Mouse (Mus musculus): Measurements from ENCODE around the gene Nudt16.
"Not testable (repeated sequence)": the region's sequence is repeated elsewhere in the genome, so short reads cannot be mapped to it uniquely, and the experiment has no call there.

Gene Nudt16
- long read RNA-seq, experiment 1, transcript Nudt16-201 (3 exons, 1,631 nt), result major isoform, 30 of 42 reads
- long read RNA-seq, experiment 1, partial matches to known transcripts, result 6 of 42 reads
- long read RNA-seq, experiment 1, other reads (novel, unspliced or antisense), result 0 of 42 reads
- long read RNA-seq, experiment 2, transcript Nudt16-204 (1 exons, 2,147 nt), result minor isoform, 12 of 56 reads
- long read RNA-seq, experiment 2, transcript Nudt16-201 (3 exons, 1,631 nt), result major isoform, 35 of 56 reads
- long read RNA-seq, experiment 2, partial matches to known transcripts, result 8 of 56 reads
- long read RNA-seq, experiment 2, other reads (novel, unspliced or antisense), result 0 of 56 reads

DNA sequence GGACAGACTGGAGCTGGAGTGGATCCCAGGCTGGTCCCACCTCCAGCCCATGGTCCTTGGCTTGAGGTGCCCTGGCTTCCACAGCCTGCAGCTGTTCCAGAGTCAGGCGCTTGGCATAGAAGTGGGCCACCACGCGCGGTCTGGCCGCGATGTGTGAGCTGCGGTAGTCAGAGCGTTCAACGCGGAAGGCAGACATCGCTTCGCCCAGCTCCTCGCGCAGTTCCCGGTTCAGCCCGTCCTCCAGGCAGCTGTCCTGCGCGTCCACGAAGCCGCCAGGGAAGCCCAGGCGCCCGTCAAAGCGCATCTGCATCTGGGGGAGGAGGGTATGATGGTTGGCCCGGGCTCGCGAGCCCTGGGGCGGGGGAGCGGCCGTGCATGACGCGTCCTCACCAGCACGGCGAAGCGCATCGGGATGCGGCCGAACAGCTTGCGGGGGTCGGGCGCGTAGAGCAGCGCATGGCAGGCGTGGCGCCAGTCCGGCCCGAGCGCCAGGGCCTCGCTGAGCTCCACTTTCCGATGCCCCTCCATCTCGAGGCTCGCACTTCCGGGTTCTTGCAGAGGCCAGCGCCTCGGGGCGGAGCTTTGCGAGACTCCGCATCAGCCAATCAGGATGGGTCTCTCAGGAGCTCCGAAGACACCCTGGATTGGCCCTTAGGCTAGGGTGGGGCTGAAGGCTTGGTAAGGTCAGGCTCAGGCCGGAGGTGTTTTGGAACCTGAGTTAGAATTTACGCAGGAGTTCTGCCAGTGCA is at the start of gene Nudt16:
TSS of gene Nudt16 (minus strand) at position 572 of the 749 bp plus-strand sequence.
- intact Hi-C loops (cut with DNase I), result loop anchor here (5.0 kb wide), 1 partner anchor 79 kb away; the partner anchor contains the start of gene Mrpl3

DNA sequence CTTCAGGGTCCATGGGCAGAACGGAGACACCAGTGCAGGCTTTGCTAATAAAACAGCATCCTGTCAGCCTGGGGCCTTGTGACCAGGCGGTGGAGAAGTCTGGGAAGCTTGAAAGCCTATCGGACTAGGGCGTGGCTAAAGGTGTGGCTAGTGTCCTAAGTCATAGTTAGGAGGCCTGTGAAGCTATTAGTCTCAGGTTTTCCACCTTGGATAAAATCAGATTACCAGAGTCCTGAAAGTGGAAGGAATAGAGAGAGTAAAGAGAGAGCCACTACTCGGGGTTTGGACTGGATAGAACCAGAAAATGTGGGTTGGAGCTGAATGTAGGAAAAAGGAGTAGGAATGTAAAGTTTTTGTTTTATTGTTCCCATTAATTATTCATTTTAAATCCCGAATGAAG is 13.4 kb upstream of the Nudt16 start, which contains the start of gene 1700080E11Rik:
TSS of gene 1700080E11Rik (minus strand) at position 101 of the 400 bp plus-strand sequence.
- intact Hi-C loops (cut with DNase I), result no loop called here

DNA sequence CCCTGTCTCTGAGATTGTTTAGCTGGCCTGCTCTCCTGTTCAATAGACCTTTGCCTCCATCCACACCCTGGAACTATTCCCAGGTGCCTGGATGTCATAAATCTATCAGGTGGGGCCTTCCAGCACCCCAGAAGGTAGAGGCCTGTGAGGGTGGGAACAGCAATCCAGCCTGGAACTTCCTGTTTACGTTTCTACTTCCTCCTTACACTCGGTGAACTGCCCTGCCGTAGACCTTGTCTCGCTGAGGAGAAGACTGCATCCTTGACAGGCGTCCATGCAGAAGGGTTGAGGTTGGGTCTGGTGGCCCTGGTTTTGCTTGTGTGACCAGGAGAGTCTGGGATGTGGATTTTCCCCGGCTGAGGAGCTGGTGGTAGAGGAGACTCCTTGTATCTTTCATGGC is 7.6 kb upstream of the Nudt16 start:
- intact Hi-C loops (cut with DNase I), result no loop called here

DNA sequence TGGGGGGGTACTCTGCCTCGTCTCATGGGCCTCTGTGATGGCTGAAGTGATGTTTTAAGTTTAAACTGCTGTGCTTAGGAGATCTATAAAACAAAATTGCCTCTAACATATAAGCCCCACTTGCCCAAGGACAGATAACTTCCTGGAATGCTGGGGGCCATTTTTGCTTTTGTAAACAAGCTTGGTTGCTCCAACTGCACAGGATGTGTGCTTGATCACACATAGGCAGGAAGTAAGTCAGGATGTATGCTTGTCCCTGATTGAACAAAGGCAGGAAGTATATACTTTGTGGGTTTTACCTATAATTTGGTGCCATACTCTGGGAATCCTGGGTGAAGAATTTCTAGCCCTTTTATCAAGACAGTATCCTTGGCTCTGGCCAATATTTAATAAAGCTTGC is 4.8 kb upstream of the Nudt16 start:
- intact Hi-C loops (cut with DNase I), result no loop called here

- intact Hi-C loops (cut with DNase I), result loop anchor here (5.0 kb wide), 1 partner anchor 82 kb away; the partner anchor contains the start of gene Mrpl3
Measured at GRCm38 (mm10) chr9:105134536-105134935, 2.9 kb upstream of the Nudt16 start.

GRCm38 (mm10) chr9:105132002-105132367 is 361 bp upstream of the Nudt16 start:
- intact Hi-C loops (cut with DNase I), result loop anchor here (5.0 kb wide), 1 partner anchor 80 kb away; the partner anchor contains the start of gene Mrpl3

DNA sequence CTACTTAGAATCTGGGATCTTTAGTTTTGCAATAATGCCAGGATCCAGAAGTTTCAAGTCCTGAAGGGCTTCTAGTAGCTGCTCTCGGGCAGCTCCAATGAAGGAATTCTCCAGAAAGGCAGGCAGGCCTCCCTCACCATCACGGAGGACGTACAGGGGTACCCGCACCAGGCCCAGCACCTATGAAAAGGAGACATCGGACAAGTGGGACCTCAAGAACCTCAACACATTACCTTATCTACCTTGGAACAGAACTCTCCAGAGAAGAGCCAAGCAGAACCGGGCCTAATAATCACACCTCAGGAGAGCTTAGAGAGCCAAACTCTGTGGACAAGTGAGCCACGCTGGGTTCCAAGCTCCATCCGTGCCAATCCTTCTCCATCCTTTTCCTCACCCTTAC is 1.3 kb downstream of the Nudt16 start:
- intact Hi-C loops (cut with DNase I), result loop anchor here (5.0 kb wide), 1 partner anchor 78 kb away; the partner anchor contains the start of gene Mrpl3

- intact Hi-C loops (cut with DNase I), result not testable (repeated sequence)
Measured at GRCm38 (mm10) chr9:105125206-105125605, 6.4 kb downstream of the Nudt16 start.

GRCm38 (mm10) chr9:105103893-105104292 is 27.7 kb downstream of the Nudt16 start:
- intact Hi-C loops (cut with DNase I), result no loop called here

GRCm38 (mm10) chr9:105101911-105102310 is 29.7 kb downstream of the Nudt16 start:
- intact Hi-C loops (cut with DNase I), result no loop called here

- intact Hi-C loops (cut with DNase I), result no loop called here
Measured at GRCm38 (mm10) chr9:105100807-105101570, 30.6 kb downstream of the Nudt16 start.

GRCm38 (mm10) chr9:105080246-105080645 is 51.4 kb downstream of the Nudt16 start:
- intact Hi-C loops (cut with DNase I), result no loop called here

All from adrenal gland (tissue).